Mouse (Mus musculus): ENCODE results near the gene Fam240a.

Gene Fam240a

GRCm38 (mm10) chr9:110916786-110917185 lies at the start of gene Fam240a:
Gene Fam240a (minus strand): TSS chr9:110916861.
- no peak for DNase-seq

GRCm38 (mm10) chr9:110965910-110966231 lies 49.2 kb upstream of the Fam240a start:
- no peak for DNase-seq

- no peak for DNase-seq
Observed at GRCm38 (mm10) chr9:110965062-110965909, 48.6 kb upstream of the Fam240a start.

- no peak for DNase-seq
Observed at GRCm38 (mm10) chr9:110963566-110964115, 47.0 kb upstream of the Fam240a start.

- DNase-seq: no peak
Observed at GRCm38 (mm10) chr9:110961386-110961785, 44.7 kb upstream of the Fam240a start.

GRCm38 (mm10) chr9:110960230-110961149 lies 43.8 kb upstream of the Fam240a start:
- no peak for DNase-seq

GRCm38 (mm10) chr9:110959669-110960068 lies 43.0 kb upstream of the Fam240a start:
- no peak for DNase-seq

GRCm38 (mm10) chr9:110955962-110956361 lies 39.3 kb upstream of the Fam240a start:
- no peak for DNase-seq

GRCm38 (mm10) chr9:110954681-110955445 lies 38.2 kb upstream of the Fam240a start:
- DNase-seq: no peak

- DNase-seq: peak; percentile 80
Observed at GRCm38 (mm10) chr9:110953550-110954461, 37.1 kb upstream of the Fam240a start.

- DNase-seq: no peak
Observed at GRCm38 (mm10) chr9:110952931-110953549, 36.4 kb upstream of the Fam240a start.

- DNase-seq: no peak
Observed at GRCm38 (mm10) chr9:110952398-110952797, 35.7 kb upstream of the Fam240a start.

GRCm38 (mm10) chr9:110951866-110952265 lies 35.2 kb upstream of the Fam240a start:
- no peak for DNase-seq

- no peak for DNase-seq
Observed at GRCm38 (mm10) chr9:110951397-110951796, 34.7 kb upstream of the Fam240a start, which contains the start of gene Lrrc2. Gene Lrrc2 (plus strand): TSS chr9:110951545.

- no peak for DNase-seq
Observed at GRCm38 (mm10) chr9:110950109-110950508, 33.4 kb upstream of the Fam240a start.

GRCm38 (mm10) chr9:110948813-110949310 lies 32.2 kb upstream of the Fam240a start:
- DNase-seq: no peak

GRCm38 (mm10) chr9:110947900-110948299 lies 31.2 kb upstream of the Fam240a start:
- no peak for DNase-seq

GRCm38 (mm10) chr9:110947261-110947661 lies 30.6 kb upstream of the Fam240a start:
- no peak for DNase-seq

- DNase-seq: no peak
Observed at GRCm38 (mm10) chr9:110946548-110947044, 29.9 kb upstream of the Fam240a start.

GRCm38 (mm10) chr9:110945926-110946325 lies 29.3 kb upstream of the Fam240a start, which contains the start of gene Tdgf1:
Gene Tdgf1 (minus strand): TSS chr9:110946158.
- no peak for DNase-seq

Measured in right cerebral cortex, postnatal 14 days (tissue).